Comparison of ENCODE assay signal across 7 mouse cellular contexts in the genomic region with DNA sequence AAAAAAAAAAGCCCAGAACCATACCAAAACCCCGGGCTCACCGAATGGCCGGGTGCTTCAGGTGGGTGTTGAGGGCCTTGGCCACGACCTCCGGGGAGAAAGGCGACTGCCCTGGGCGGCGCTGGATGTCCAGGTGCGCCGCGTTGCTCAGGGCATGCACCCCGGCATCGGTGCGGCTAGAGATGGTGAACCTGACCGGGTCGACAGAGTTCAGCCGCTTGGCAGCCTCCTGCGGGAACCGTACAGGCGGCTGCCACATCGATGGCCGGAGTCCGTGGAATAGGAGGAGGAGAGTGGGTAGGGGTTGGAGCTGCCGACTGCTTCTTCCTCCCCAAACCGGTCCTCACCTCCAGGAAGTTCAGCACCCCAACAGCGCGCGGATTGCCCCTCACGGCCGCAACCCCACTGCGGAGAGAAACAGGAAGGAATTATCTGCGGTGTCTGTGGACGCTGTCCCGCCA. TPM values are rescaled to one million over a fixed set of nuclear protein-coding genes. Genes with fewer than 3 reads are reported as not detected.
A peak's percentile ranks its signal among the peaks of the same experiment; 100 is the strongest.
DNase-seq lines count a peak whose midpoint lies in the region; ATAC-seq and TF ChIP-seq lines count a peak whose summit lies in the region.

No protein-coding gene starts in this region.

- H3K4me2 ChIP-seq in lung, embryonic 16.5 days (ENCODE audit: low read depth, low read length): peak overlapping the region; percentile 91
- H3K4me2 ChIP-seq in intestine, postnatal 0 days (replicated peaks; ENCODE audit: low read depth): peak overlapping the region; percentile 99
- peak overlapping the region; percentile 99 for H3K4me2 ChIP-seq in midbrain, embryonic 13.5 days (replicated peaks)

- DNase-seq in lung, postnatal 10 days: no peak
- no peak for DNase-seq in layer of hippocampus, postnatal 25 days (ENCODE audit: extremely low spot score in 1 of 2, low spot score in 1 of 2)
- no peak for DNase-seq in adrenal gland, adult 2 months

- peak overlapping the region; percentile 90 for H3K4me3 ChIP-seq in lung, embryonic 16.5 days (ENCODE audit: low read length)
- peak overlapping the region; percentile 70 for H3K4me3 ChIP-seq in embryonic fibroblast, embryonic 13.5 days (ENCODE audit: insufficient read depth, low read length)
- peak overlapping the region; percentile 73 for H3K4me3 ChIP-seq in intestine, postnatal 0 days (ENCODE audit: low read depth, low read length)
- H3K4me3 ChIP-seq in midbrain, embryonic 13.5 days (replicated peaks): peak overlapping the region; percentile 97

- peaks cover 17% of the 10 kb centered on the region; the same call in 1 of the 2 replicates for H3K36me3 ChIP-seq in lung, embryonic 16.5 days (ENCODE audit: control insufficient read depth, insufficient read depth, low read length)
- peaks cover 38% of the 10 kb centered on the region for H3K36me3 ChIP-seq in intestine, postnatal 0 days (ENCODE audit: control insufficient read depth, insufficient read depth)
- H3K36me3 ChIP-seq in midbrain, embryonic 13.5 days: peaks cover 43% of the 10 kb centered on the region

- TF ChIP-seq CTCF in embryonic fibroblast, embryonic 13.5 days (IDR thresholded peaks at IDR 0.05; ENCODE audit: borderline replicate concordance, insufficient read depth, low read length): no peak
- no peak for TF ChIP-seq CTCF in intestine, postnatal 0 days (IDR thresholded peaks at IDR 0.05; ENCODE audit: low read depth)

- ATAC-seq in lung, embryonic 16.5 days (ENCODE audit: low read depth): no peak
- ATAC-seq in intestine, postnatal 0 days: no peak
- ATAC-seq in midbrain, embryonic 13.5 days: peak; percentile 0; the same call in 1 of the 2 replicates

- H3K27ac ChIP-seq in lung, embryonic 16.5 days (ENCODE audit: low read length): no peak overlapping the region
- H3K27ac ChIP-seq in embryonic fibroblast, embryonic 13.5 days (ENCODE audit: insufficient read depth, low read length): no peak overlapping the region
- no peak overlapping the region for H3K27ac ChIP-seq in intestine, postnatal 0 days (ENCODE audit: low read depth, low read length)
- peak overlapping the region; percentile 99; the same call in 1 of the 2 replicates for H3K27ac ChIP-seq in midbrain, embryonic 13.5 days

- TF ChIP-seq POLR2A in embryonic fibroblast, embryonic 13.5 days (IDR thresholded peaks at IDR 0.05; ENCODE audit: low read depth, low read length): no peak

- no peaks in the 10 kb centered on the region for H3K9me3 ChIP-seq in lung, embryonic 16.5 days (ENCODE audit: control insufficient read depth, low read length)
- no peaks in the 10 kb centered on the region for H3K9me3 ChIP-seq in intestine, postnatal 0 days (ENCODE audit: control insufficient read depth)
- no peaks in the 10 kb centered on the region for H3K9me3 ChIP-seq in midbrain, embryonic 13.5 days

- H3K9ac ChIP-seq in lung, embryonic 16.5 days (ENCODE audit: low read length): peak overlapping the region; percentile 73
- peak overlapping the region; percentile 76 for H3K9ac ChIP-seq in intestine, postnatal 0 days (ENCODE audit: low read depth, low read length)
- peak overlapping the region; percentile 98 for H3K9ac ChIP-seq in midbrain, embryonic 13.5 days (replicated peaks)

- H3K27me3 ChIP-seq in lung, embryonic 16.5 days (ENCODE audit: control insufficient read depth, insufficient read depth, low read depth, low read length): no peaks in the 10 kb centered on the region
- H3K27me3 ChIP-seq in intestine, postnatal 0 days (replicated peaks; ENCODE audit: control insufficient read depth, insufficient read depth, low read length): no peaks in the 10 kb centered on the region
- no peaks in the 10 kb centered on the region for H3K27me3 ChIP-seq in midbrain, embryonic 13.5 days

- H3K4me1 ChIP-seq in lung, embryonic 16.5 days (replicated peaks; ENCODE audit: control insufficient read depth, insufficient read depth, low read length): peaks cover 37% of the 10 kb centered on the region
- H3K4me1 ChIP-seq in embryonic fibroblast, embryonic 13.5 days (ENCODE audit: control insufficient read depth, insufficient read depth, low read length): peaks cover 7% of the 10 kb centered on the region; the same call in 1 of the 2 replicates
- peaks cover 7% of the 10 kb centered on the region; the same call in 1 of the 2 replicates for H3K4me1 ChIP-seq in intestine, postnatal 0 days (replicated peaks; ENCODE audit: control insufficient read depth, insufficient read depth, low read length)
- H3K4me1 ChIP-seq in midbrain, embryonic 13.5 days (replicated peaks): peaks cover 49% of the 10 kb centered on the region

- WGBS in lung, embryonic 16.5 days: 0% methylated on average over 34 of the region's 34 CpGs
- under 1% methylated on average over 34 of the region's 34 CpGs for WGBS in intestine, postnatal 0 days
- WGBS in midbrain, embryonic 13.5 days: 0% methylated on average over 34 of the region's 34 CpGs

RNA-seq across cellular contexts. Expression of a gene that starts 0.5 kb away (rescaled TPM):
- 39.7 and 43.2 TPM in 2 replicates for polyA plus RNA-seq in lung, embryonic 16.5 days (2015; fragmentation: Nextera tagmentation; extraction: Ambion mirVana)
- polyA plus RNA-seq in embryonic fibroblast, embryonic 13.5 days (2011; ENCODE audit: insufficient read length, low read depth, missing spikeins): 23.2 and 27.1 TPM in 2 replicates
- 23.6 and 23.8 TPM in 2 replicates for polyA plus RNA-seq in intestine, postnatal 0 days (2015; fragmentation: Nextera tagmentation; extraction: Ambion mirVana)
- 52.5 and 52.6 TPM in 2 replicates for polyA plus RNA-seq in midbrain, embryonic 13.5 days (2015; fragmentation: Nextera tagmentation; extraction: Ambion mirVana)
- 10 to 100 TPM; 58.3 to 69.5 TPM for total RNA-seq in layer of hippocampus, postnatal 25 days (2021)
- 10 to 100 TPM; 21.8 to 28.4 TPM for total RNA-seq in adrenal gland, adult 2 months (2021)
- 118 and 119 TPM in 2 replicates for polyA plus RNA-seq in adrenal gland, adult 2 months (2012; rRNA removed)

RNA-seq across cellular contexts. Expression of a gene that starts 0.6 kb away (rescaled TPM):
- 17.5 and 20.0 TPM in 2 replicates for polyA plus RNA-seq in lung, embryonic 16.5 days (2015; fragmentation: Nextera tagmentation; extraction: Ambion mirVana)
- 18.1 and 25.7 TPM in 2 replicates for polyA plus RNA-seq in embryonic fibroblast, embryonic 13.5 days (2011; ENCODE audit: insufficient read length, low read depth, missing spikeins)
- 4.4 TPM in 2 replicates for polyA plus RNA-seq in intestine, postnatal 0 days (2015; fragmentation: Nextera tagmentation; extraction: Ambion mirVana)
- polyA plus RNA-seq in midbrain, embryonic 13.5 days (2015; fragmentation: Nextera tagmentation; extraction: Ambion mirVana): 66.0 and 73.5 TPM in 2 replicates
- total RNA-seq in layer of hippocampus, postnatal 25 days (2021): 100 to 1,000 TPM; 127 to 145 TPM
- total RNA-seq in adrenal gland, adult 2 months (2021): 10 to 100 TPM; 14.4 to 20.9 TPM
- polyA plus RNA-seq in adrenal gland, adult 2 months (2012; rRNA removed): 29.0 and 29.3 TPM in 2 replicates

RNA-seq across cellular contexts. Expression of a gene that starts 21.7 kb away (rescaled TPM):
- 74.2 and 75.8 TPM in 2 replicates for polyA plus RNA-seq in lung, embryonic 16.5 days (2015; fragmentation: Nextera tagmentation; extraction: Ambion mirVana)
- 33.2 and 40.0 TPM in 2 replicates for polyA plus RNA-seq in embryonic fibroblast, embryonic 13.5 days (2011; ENCODE audit: insufficient read length, low read depth, missing spikeins)
- 19.9 and 20.9 TPM in 2 replicates for polyA plus RNA-seq in intestine, postnatal 0 days (2015; fragmentation: Nextera tagmentation; extraction: Ambion mirVana)
- polyA plus RNA-seq in midbrain, embryonic 13.5 days (2015; fragmentation: Nextera tagmentation; extraction: Ambion mirVana): 85.3 and 88.6 TPM in 2 replicates
- 10 to 100 TPM; 35.6 to 36.4 TPM for total RNA-seq in layer of hippocampus, postnatal 25 days (2021)
- total RNA-seq in adrenal gland, adult 2 months (2021): 10 to 100 TPM; 27.5 to 32.0 TPM
- 24.5 and 30.8 TPM in 2 replicates for polyA plus RNA-seq in adrenal gland, adult 2 months (2012; rRNA removed)

RNA-seq across cellular contexts. Expression of a gene that starts 21.8 kb away (rescaled TPM):
- 15.6 and 16.4 TPM in 2 replicates for polyA plus RNA-seq in lung, embryonic 16.5 days (2015; fragmentation: Nextera tagmentation; extraction: Ambion mirVana)
- polyA plus RNA-seq in embryonic fibroblast, embryonic 13.5 days (2011; ENCODE audit: insufficient read length, low read depth, missing spikeins): 17.4 and 21.5 TPM in 2 replicates
- polyA plus RNA-seq in intestine, postnatal 0 days (2015; fragmentation: Nextera tagmentation; extraction: Ambion mirVana): 17.4 and 19.2 TPM in 2 replicates
- 22.1 and 24.5 TPM in 2 replicates for polyA plus RNA-seq in midbrain, embryonic 13.5 days (2015; fragmentation: Nextera tagmentation; extraction: Ambion mirVana)
- total RNA-seq in layer of hippocampus, postnatal 25 days (2021): 10 to 100 TPM; 29.7 to 33.0 TPM
- total RNA-seq in adrenal gland, adult 2 months (2021): 10 to 100 TPM; 18.7 to 21.1 TPM
- polyA plus RNA-seq in adrenal gland, adult 2 months (2012; rRNA removed): 29.4 and 37.1 TPM in 2 replicates

RNA-seq across cellular contexts. Expression of a gene that starts 27.9 kb away (rescaled TPM):
- 0.24 and 0.30 TPM in 2 replicates for polyA plus RNA-seq in lung, embryonic 16.5 days (2015; fragmentation: Nextera tagmentation; extraction: Ambion mirVana)
- 0.14 TPM in 1 of 2 replicates, not detected in the other for polyA plus RNA-seq in embryonic fibroblast, embryonic 13.5 days (2011; ENCODE audit: insufficient read length, low read depth, missing spikeins)
- 0.16 and 0.22 TPM in 2 replicates for polyA plus RNA-seq in intestine, postnatal 0 days (2015; fragmentation: Nextera tagmentation; extraction: Ambion mirVana)
- 0.80 and 0.83 TPM in 2 replicates for polyA plus RNA-seq in midbrain, embryonic 13.5 days (2015; fragmentation: Nextera tagmentation; extraction: Ambion mirVana)
- total RNA-seq in layer of hippocampus, postnatal 25 days (2021): under 1 TPM; 0.31 to 0.32 TPM
- under 1 TPM; 0.32 to 0.35 TPM for total RNA-seq in adrenal gland, adult 2 months (2021)
- 0.56 and 0.62 TPM in 2 replicates for polyA plus RNA-seq in adrenal gland, adult 2 months (2012; rRNA removed)
